Mouse (Mus musculus) liver, postnatal 0 days (tissue): ENCODE data around the gene Meox1.

Experiments
- CTCF ChIP-seq: sonication (generic); IDR thresholded peaks from 2 replicates; pipeline ENCODE4 v1.5.1; 2016; ENCODE audit warnings: antibody characterized with exemption, low read depth
- EP300 ChIP-seq: IDR thresholded peaks from 2 replicates; pipeline ENCODE4 v1.6.1; 2016; ENCODE audit warnings: antibody characterized with exemption, low read depth, mild to moderate bottlenecking

DNA sequence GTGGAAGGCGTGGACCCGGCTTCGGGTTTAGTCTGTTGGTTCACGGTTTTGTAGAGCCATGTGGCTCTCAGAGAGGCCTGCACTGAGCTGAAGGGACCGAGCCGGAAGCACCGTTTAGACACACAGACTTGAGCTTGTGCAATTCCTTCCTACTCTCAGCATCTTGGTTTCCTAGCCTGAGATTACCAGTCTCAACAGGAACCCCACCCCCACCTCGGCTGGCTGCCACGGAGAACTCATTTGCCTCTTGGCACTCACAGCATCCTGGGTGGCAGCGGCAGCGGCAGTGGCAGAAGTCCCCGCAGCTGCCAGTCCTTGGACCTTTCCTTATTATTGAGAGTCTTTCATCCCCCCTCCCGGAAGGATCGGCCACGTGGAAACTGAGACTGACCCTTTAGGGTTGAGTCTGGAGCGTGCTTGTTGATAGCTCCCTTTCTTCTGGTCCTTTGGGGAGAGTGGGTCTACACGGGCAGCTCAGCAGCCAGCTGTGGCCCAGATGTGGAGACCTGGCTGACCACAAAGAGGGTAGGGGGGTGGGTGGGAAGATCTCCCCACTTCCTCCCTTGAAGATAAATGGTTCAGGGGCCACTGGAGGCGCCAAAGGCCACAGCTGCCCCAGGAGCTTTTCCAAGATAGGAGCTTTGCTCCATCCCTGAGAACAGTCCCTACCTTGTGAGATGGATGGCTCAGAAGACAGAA lies 24.0 kb downstream of the Meox1 start:
- no peak for TF ChIP-seq EP300
- no peak for TF ChIP-seq CTCF
